Mouse (Mus musculus): ENCODE results near the gene Adat1. TPM values are rescaled to one million over a fixed set of nuclear protein-coding genes. Genes with fewer than 3 reads are reported as not detected.

Gene Adat1
- 1 to 10 TPM; 7.2 to 7.8 TPM for total RNA-seq (2023)

DNA sequence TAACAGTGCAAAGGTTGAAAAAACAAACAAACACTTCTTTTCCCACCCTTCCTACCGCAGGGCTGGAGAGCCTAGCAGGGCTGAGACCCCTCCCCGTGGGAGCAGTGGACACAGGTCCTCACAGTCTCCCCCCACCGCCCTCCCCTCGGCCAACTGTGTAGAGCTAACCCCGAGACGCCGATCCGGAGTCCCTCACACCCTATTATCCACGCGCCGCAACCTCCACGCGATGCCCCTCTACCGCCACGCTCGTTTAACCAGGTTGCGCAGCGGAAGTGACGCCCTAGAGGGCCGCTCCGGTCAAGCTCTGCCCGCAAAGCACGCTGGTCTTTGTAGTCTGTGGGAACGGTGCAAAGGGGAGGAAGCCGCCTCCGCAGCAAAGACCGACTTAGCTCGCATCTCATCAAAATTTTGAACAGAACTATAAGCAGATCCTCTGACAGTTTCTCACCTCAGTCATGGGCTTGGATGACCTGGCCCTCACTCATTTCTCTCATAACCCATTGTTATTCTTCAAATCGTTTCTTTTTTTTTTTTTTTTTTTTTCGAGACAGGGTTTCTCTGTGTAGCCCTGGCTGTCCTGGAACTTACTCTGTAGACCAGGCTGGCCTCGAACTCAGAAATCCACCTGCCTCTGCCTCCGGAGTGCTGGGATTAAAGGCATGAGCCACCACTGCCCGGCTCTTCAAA, at the start of gene Adat1:
TSS of gene Adat1 (minus strand) at position 290 of the 690 bp plus-strand sequence.

GRCm38 (mm10) chr8:112014936-112015335, 22.8 kb upstream of the Adat1 start, which contains the start of gene Gm6793:
Gm6793 (minus strand) TSS chr8:112015036.

GRCm38 (mm10) chr8:112010997-112011815, 19.1 kb upstream of the Adat1 start, which contains the start of the genes Kars and Terf2ip:
Kars (minus strand) TSS chr8:112011323.
Terf2ip (plus strand) TSS chr8:112011398.

GRCm38 (mm10) chr8:111940171-111941100, 51.7 kb downstream of the Adat1 start, which contains the start of gene Gabarapl2:
Gabarapl2 (plus strand) TSS chr8:111940703.

DNA sequence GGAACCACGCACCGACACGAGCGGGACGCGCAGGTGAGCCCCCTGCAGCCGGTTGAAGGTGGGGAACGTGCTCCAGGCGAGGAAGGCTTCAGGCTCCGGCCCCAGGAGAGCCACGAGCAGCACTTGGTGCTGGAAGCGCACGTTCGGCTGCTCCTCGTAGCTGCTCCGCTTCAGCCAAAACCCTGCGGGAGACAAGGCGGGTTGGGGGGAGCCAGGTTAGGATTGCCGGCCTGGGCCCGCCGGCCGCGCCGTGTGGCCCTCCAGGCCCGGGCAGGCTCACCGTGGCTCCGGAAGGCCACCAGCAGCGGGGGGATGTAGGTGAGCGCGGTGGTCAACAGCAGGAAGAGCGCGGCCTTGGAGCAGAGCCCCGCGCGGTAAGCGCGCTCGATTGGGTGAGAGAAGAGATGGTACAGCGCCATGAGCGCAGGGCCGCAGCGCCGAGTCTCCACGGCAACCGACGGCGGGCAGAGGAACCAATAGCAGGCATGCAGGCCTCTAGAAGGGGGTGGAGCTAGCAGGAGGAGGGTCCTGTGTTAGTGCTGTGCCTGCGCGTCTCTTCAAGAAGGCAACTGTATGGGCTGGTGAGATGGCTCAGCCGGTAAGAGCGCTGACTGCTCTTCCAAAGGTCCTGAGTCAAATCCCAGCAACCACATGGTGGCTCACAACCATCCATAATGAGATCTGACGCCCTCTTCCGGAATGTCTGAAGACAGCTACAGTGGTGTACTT, 58.6 kb downstream of the Adat1 start, which contains the start of gene Tmem231:
TSS of gene Tmem231 (minus strand) at position 534 of the 729 bp plus-strand sequence.

Other genes starting within 250 kb of the Adat1 start
- under 1 TPM in 1 of 2 experiments, not detected in 1; 0.33 TPM for gene Bcar1, start 248.5 kb downstream of the Adat1 start, total RNA-seq (2023)
- gene Cfdp1, start 138.0 kb downstream of the Adat1 start, total RNA-seq (2023), result 10 to 100 TPM; 44.7 to 49.1 TPM
- 1 to 10 TPM; 4.7 to 5.2 TPM for gene Tmem170, start 115.6 kb downstream of the Adat1 start, total RNA-seq (2023)
- gene Chst5, start 81.9 kb downstream of the Adat1 start, total RNA-seq (2023), result not detected
- 1 to 10 TPM; 2.4 to 4.5 TPM for gene Tmem231, start 58.4 kb downstream of the Adat1 start, total RNA-seq (2023)
- gene Gabarapl2, start 51.6 kb downstream of the Adat1 start, total RNA-seq (2023), result 100 to 1,000 TPM; 112 to 120 TPM
- gene Kars, start 19.0 kb upstream of the Adat1 start, total RNA-seq (2023), result 10 to 100 TPM; 81.5 to 87.8 TPM
- 10 to 100 TPM; 15.7 to 17.5 TPM for gene Terf2ip, start 19.1 kb upstream of the Adat1 start, total RNA-seq (2023)
- gene Gm6793, start 22.7 kb upstream of the Adat1 start, total RNA-seq (2023), result not detected

All from B cell, adult 67 days (primary cell).